Mouse (Mus musculus): ENCODE measurements around the gene Cdc42bpa.

Cdc42bpa gene

GRCm38 (mm10) chr1:180194781-180195471 is 234.7 kb downstream of the Cdc42bpa start:
- DNase-seq, result peak; percentile 23

DNA sequence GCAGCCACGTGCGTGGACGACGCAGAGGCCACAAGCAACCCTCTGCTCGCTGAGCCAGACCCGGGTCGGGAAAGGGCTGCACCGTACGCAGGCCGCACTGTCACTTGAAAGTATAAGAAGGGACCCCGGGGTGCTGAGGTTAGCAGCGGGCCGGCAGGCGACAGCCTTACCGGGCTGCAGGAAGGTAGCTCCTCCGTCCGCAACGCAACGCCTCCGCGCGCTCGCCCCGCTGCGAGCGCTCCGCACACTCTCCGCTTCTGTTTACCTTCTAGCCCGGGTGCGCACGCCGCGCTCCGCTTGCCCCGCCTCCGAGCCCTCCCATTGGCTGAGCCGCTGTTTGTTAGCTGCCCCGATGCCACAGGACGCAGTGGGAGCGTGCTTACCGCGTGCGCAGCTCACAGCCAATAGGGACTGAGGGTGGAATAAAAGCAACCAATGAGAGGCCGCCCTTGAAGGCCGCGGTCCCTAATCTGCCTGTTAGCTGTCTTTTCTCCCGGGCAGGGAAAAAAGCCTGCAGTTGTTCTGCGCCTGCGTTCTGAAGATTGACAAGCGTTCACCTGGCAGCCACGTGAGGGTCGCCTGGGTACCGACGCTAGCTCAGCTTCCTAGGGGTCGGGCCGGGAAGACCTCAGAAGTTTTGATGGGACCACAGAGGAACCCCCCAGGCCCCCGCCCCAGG is 235.6 kb downstream of the Cdc42bpa start:
- DNase-seq, result peak; percentile 99

- DNase-seq, result no peak
These were observed 236.2 kb downstream of the Cdc42bpa start for GRCm38 (mm10) chr1:180196508-180196907.

DNA sequence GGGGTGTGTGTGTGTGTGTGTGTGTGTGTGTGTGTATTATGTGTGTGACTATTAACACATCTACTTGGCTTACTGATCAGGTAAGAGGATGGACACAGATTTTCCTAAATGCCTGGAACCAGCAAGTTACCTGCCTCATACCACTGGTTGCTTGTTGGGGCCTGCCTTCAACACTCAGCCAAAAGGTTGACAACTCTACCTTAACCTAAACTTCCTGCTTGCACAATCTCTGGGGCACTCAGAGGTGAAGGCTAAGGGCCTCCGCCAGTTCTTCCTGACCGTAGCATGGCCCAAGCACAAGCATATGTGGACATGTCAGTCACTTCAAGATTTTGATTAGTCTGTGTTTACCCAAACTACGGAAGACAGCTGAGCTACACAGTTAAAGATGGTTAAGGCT is 237.7 kb downstream of the Cdc42bpa start:
- no peak for DNase-seq

- DNase-seq, result no peak
These were observed 238.9 kb downstream of the Cdc42bpa start, which contains the start of gene Coq8a for GRCm38 (mm10) chr1:180198959-180199714. TSS of gene Coq8a (minus strand) at chr1:180199602.

GRCm38 (mm10) chr1:180199715-180200050 is 239.4 kb downstream of the Cdc42bpa start:
- no peak for DNase-seq

DNA sequence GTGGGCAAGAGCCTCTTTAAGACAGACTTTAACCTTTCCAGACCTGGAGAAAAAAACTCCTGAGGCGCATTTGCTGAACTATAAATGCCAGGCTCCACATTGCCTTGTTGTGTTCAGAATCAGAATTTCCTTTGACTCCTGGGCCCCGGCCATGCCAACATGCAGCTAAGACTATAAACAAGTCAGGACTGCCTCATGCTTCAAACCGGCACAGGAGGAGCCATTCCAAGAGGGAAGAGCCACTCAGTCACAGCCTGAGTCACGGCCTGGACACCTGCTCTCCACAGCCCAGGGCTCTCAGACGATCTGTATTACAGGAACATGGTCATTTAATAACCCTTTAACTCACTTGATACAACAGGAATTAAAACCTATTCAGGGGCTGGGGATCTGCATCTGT is 240.4 kb downstream of the Cdc42bpa start:
- DNase-seq, result no peak

DNA sequence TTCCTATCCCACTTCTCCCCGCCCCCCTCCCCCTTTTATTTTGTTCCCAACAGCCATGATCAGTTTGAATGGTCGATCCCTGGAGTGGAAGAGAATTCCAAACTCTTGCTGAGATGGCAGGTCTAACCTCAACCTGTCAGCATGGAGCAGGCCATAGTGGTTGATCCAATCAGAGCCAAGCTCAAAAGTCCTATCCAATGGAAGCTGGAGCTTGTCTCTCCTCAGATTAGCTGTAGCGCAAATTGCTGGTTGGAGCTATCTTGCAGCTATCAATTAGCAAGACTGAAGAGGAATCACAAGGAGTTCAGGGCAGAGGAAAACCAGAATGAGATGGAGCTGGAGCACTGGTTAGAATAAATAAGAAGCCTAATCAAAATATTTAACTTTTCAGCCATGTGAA is 248.1 kb downstream of the Cdc42bpa start:
- DNase-seq, result no peak

GRCm38 (mm10) chr1:180210031-180210432 is 249.8 kb downstream of the Cdc42bpa start:
- DNase-seq, result no peak

- DNase-seq, result no peak
These were observed 250.6 kb downstream of the Cdc42bpa start for GRCm38 (mm10) chr1:180210781-180211271.

GRCm38 (mm10) chr1:180212911-180213310 is 252.6 kb downstream of the Cdc42bpa start:
- no peak for DNase-seq

- peak; percentile 61 for DNase-seq
These were observed 254.8 kb downstream of the Cdc42bpa start for GRCm38 (mm10) chr1:180215044-180215443.
